In the genomic region with DNA sequence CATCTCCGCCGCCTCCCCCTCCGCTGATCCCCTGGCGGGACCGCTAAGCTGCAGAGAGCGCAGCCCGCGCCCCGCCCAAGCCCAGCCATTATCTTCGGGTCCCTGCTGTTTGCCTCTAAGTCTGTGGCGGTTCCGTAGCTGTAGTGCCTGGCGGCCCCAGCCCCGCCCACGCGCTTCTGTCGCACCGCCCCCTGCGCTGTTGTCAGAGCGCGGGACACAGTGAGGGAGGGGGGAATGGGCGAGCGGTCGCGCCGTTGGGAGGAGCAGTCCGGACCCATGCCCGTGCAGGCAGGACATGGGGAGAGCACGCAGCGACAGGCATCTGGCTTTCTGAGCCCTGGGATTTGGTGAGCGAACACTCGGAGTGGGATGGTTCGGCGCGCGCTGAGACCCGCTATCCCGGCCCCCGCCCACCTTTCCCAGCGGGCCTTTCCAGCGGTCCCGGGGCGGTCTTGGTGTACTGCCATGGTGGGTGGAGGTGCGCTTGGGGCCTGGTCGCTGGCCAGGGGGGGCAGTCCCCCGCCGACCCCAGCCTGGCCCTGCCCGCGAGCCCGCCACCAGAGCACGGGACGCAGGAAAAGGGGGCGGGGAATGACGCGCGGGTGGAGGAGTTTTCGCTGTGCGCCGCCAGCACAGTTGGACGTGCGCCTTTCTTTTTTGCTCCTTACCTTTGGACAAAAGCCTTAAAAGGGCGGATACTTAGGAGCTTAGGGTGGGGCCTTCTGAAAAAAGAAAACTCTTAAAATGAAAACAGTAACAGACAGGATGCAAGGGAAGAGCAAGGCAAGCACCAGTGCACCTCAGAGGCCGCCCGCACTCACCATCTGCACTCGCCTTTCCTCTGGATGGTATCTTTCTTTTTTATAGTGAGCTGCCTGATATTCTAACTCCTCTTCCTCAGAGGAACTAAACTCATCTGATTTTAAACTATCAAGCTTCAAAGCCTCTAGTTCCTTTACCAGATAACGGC, we compare ENCODE assay signal across 8 mouse cellular contexts. TPM values are rescaled to one million over a fixed set of nuclear protein-coding genes. Genes with fewer than 3 reads are reported as not detected.
DNase-seq lines count a peak whose midpoint lies in the region; ATAC-seq and TF ChIP-seq lines count a peak whose summit lies in the region.

Cldn34c1 (plus strand) TSS at position 205 of the 970 bp plus-strand sequence.

- WGBS in hindbrain, embryonic 10.5 days: 5% methylated on average over 66 of the region's 66 CpGs
- 6% methylated on average over 42 of the region's 66 CpGs for WGBS in lung, embryonic 15.5 days
- WGBS in olfactory bulb, adult 2 months: 14% methylated on average over 66 of the region's 66 CpGs

- H3K27me3 ChIP-seq in hindbrain, embryonic 10.5 days (ENCODE audit: insufficient read depth, poor library complexity, severe bottlenecking): no peaks in the 10 kb centered on the region
- no peaks in the 10 kb centered on the region for H3K27me3 ChIP-seq in lung, embryonic 15.5 days

- H3K9me3 ChIP-seq in hindbrain, embryonic 10.5 days: 0 out of 2 replicates have a peak, but pooled peaks cover 4% of the 10 kb centered on the region
- no peaks in the 10 kb centered on the region for H3K9me3 ChIP-seq in lung, embryonic 15.5 days

- no peak for TF ChIP-seq POLR2A in olfactory bulb, adult 2 months (IDR thresholded peaks at IDR 0.05; ENCODE audit: insufficient read depth, low read depth, low read length)

- peak within 1 kb of the TSS; percentile 60 for H3K4me3 ChIP-seq in hindbrain, embryonic 10.5 days
- H3K4me3 ChIP-seq in lung, embryonic 15.5 days: peak within 1 kb of the TSS; percentile 46
- H3K4me3 ChIP-seq in olfactory bulb, adult 2 months (ENCODE audit: insufficient read depth, low read depth, low read length): peak within 1 kb of the TSS; percentile 84

- peak within 1 kb of the TSS; percentile 50 for H3K4me2 ChIP-seq in lung, embryonic 15.5 days

- peak within 1 kb of the TSS; percentile 93 for H3K27ac ChIP-seq in hindbrain, embryonic 10.5 days
- H3K27ac ChIP-seq in lung, embryonic 15.5 days: peak within 1 kb of the TSS; percentile 88
- H3K27ac ChIP-seq in olfactory bulb, adult 2 months (ENCODE audit: insufficient read depth, low read depth, low read length): peak within 1 kb of the TSS; percentile 86

- no peak for TF ChIP-seq CTCF in olfactory bulb, adult 2 months (IDR thresholded peaks at IDR 0.05; ENCODE audit: insufficient read depth, low read depth, low read length)

- peak; percentile 3 for DNase-seq in NIH3T3 (ENCODE audit: low read depth)
- peak; percentile 84 to 92 for DNase-seq in cerebellum, postnatal 10 days
- DNase-seq in frontal cortex, adult 2 months (ENCODE audit: extremely low spot score in 1 of 2, low spot score in 1 of 2): peak; percentile 34 to 71
- peak; percentile 87 for DNase-seq in hindbrain, embryonic 10.5 days (ENCODE audit: low spot score)
- peak; percentile 88 for DNase-seq in layer of hippocampus, adult 9-11 months
- peak; percentile 76 for DNase-seq in testis, postnatal 14 days (ENCODE audit: low spot score)

- H3K9ac ChIP-seq in lung, embryonic 15.5 days: peak within 1 kb of the TSS; percentile 31

- H3K4me1 ChIP-seq in hindbrain, embryonic 10.5 days (replicated peaks): no peaks in the 10 kb centered on the region
- H3K4me1 ChIP-seq in lung, embryonic 15.5 days: no peaks in the 10 kb centered on the region
- H3K4me1 ChIP-seq in olfactory bulb, adult 2 months (ENCODE audit: control insufficient read depth, insufficient read depth, low read length): no peaks in the 10 kb centered on the region

- no peaks in the 10 kb centered on the region for H3K36me3 ChIP-seq in hindbrain, embryonic 10.5 days
- no peaks in the 10 kb centered on the region for H3K36me3 ChIP-seq in lung, embryonic 15.5 days

- peak; percentile 99 for ATAC-seq in lung, embryonic 15.5 days (ENCODE audit: borderline replicate concordance, extremely low read depth, low FRiP score, low TSS enrichment)

RNA-seq across cellular contexts. Expression of gene Cldn34c1, which starts in this region (rescaled TPM):
- polyA plus RNA-seq in frontal cortex, adult 2 months (2012; rRNA removed): 6.5 and 7.5 TPM in 2 replicates
- polyA plus RNA-seq in hindbrain, embryonic 10.5 days (2016; fragmentation: Nextera tagmentation; extraction: Ambion mirVana): 18.2 and 19.7 TPM in 2 replicates
- polyA plus RNA-seq in lung, embryonic 15.5 days (2015; fragmentation: Nextera tagmentation; extraction: Ambion mirVana): 11.6 and 14.1 TPM in 2 replicates
- not detected in 2 replicates for polyA plus RNA-seq in olfactory bulb, adult 2 months (2012; ENCODE audit: insufficient read depth, insufficient read length, low replicate concordance, missing spikeins)

Comparison
In these comparisons a context has a peak if more than half of its experiments do, and no peak if none do; other contexts are left out.
1. Peak in every context shown above with its lines: DNase-seq, ATAC-seq, H3K4me3 ChIP-seq and H3K27ac ChIP-seq.
2. DNase-seq: peak in every context shown above with its lines; median percentile 88 in cerebellum, postnatal 10 days; 88 in layer of hippocampus, adult 9-11 months; 87 in hindbrain, embryonic 10.5 days; 76 in testis, postnatal 14 days; 52 in frontal cortex, adult 2 months; 3 in NIH3T3.